Mouse (Mus musculus) thymus, adult 2 months (tissue): ENCODE measurements at regions not wholly inside any gene's neighbourhood (a gene's known extent, or its start where the extent isn't known, plus 50 kb on each side); places are given as distances from the start of the nearest gene placed in this dataset.

Experiments used
- DNase-seq: peaks from one replicate; pipeline ENCODE4 v3.0.0; 2021
- H3K27ac ChIP-seq: fragments of 200-500 bp; 2 replicates; pipeline ENCODE4 v1.5.1; 2012; ENCODE audit warnings: low read length, control low read depth; ENCODE audit not compliant: control insufficient read depth, insufficient read depth
- H3K27me3 ChIP-seq: fragments of 200-500 bp; 2 replicates; pipeline ENCODE4 v1.6.1; 2012; ENCODE audit warnings: mild to moderate bottlenecking, low read length, moderate library complexity, mixed read lengths; ENCODE audit not compliant: control insufficient read depth, insufficient read depth
- H3K36me3 ChIP-seq: fragments of 200-500 bp; 2 replicates; pipeline ENCODE4 v1.6.1; 2012; ENCODE audit warnings: mild to moderate bottlenecking, low read length, moderate library complexity; ENCODE audit not compliant: control insufficient read depth, insufficient read depth
- H3K4me1 ChIP-seq: fragments of 200-500 bp; replicated peaks from 2 replicates; pipeline ENCODE4 v1.6.1; 2012; ENCODE audit warnings: low read length; ENCODE audit not compliant: control insufficient read depth, insufficient read depth
- H3K4me3 ChIP-seq: fragments of 200-500 bp; 2 replicates; pipeline ENCODE4 v1.5.1; 2012; ENCODE audit warnings: mild to moderate bottlenecking, low read length, control low read depth, moderate library complexity; ENCODE audit not compliant: control insufficient read depth, insufficient read depth
- CTCF ChIP-seq: fragments of 200-500 bp; IDR thresholded peaks from 2 replicates; pipeline ENCODE4 v1.5.1; 2012; ENCODE audit warnings: mild to moderate bottlenecking, control low read depth, low read length, moderate library complexity, borderline replicate concordance; ENCODE audit not compliant: control insufficient read depth, poor library complexity, insufficient read depth; ENCODE audit errors: extremely low read depth
- POLR2A ChIP-seq: fragments of 200-500 bp; IDR thresholded peaks from 2 replicates; pipeline ENCODE4 v1.6.1; 2012; ENCODE audit warnings: mild to moderate bottlenecking, low read length, control low read depth, moderate library complexity; ENCODE audit not compliant: control insufficient read depth, poor library complexity, insufficient read depth; ENCODE audit errors: extremely low read depth
- WGBS: fragments of 180-500 bp; shearing (Covaris S2); methylation state at CpG from one replicate; pipeline ENCODE4 v1.1.7; 2018; 5-methylcytosine and 5-hydroxymethylcytosine counted together

GRCm38 (mm10) chr12:26903894-26904272 lies 434.9 kb downstream of the Cmpk2 start:
- TF ChIP-seq CTCF (no peak), POLR2A (no peak)
- WGBS = 45% methylated on average over 2 of the region's 2 CpGs

GRCm38 (mm10) chr12:26903073-26903893 lies 434.3 kb downstream of the Cmpk2 start:
- DNase-seq = no peak
- no peaks in the 10 kb centered on the region for H3K27me3 ChIP-seq
- WGBS = 47% methylated on average over 23 of the region's 23 CpGs

More at GRCm38 (mm10) chr12:26903894-26904272, 434.9 kb downstream of the Cmpk2 start:
- no peak overlapping the region for H3K27ac ChIP-seq
- H3K4me1 ChIP-seq = no peaks in the 10 kb centered on the region
- no peaks in the 10 kb centered on the region for H3K36me3 ChIP-seq
- no peak for DNase-seq
- no peaks in the 10 kb centered on the region for H3K27me3 ChIP-seq
- no peak overlapping the region for H3K4me3 ChIP-seq

DNA sequence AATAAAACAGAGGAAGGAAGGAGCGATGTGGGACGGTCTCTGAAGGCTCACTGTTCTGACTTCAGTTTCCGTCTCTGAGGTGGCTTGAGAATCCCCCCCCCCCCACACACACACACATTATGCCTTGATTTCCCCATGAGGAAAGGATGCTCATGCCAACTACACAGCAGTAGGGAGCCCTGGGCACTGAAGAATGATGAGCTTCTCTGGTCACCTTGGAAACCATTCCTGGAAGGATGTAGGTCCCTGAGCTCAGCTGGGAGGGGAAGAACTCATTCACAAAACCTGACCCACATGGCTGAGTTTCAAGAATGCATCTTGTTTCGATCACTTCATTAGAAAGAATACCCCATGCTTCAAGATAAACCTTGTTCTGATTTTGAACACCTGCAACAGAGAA lies 422.2 kb downstream of the Cmpk2 start:
- no peaks in the 10 kb centered on the region for H3K4me1 ChIP-seq
- H3K27ac ChIP-seq = no peak overlapping the region
- DNase-seq = no peak
- no peak overlapping the region for H3K4me3 ChIP-seq
- no peaks in the 10 kb centered on the region for H3K27me3 ChIP-seq
- H3K36me3 ChIP-seq = no peaks in the 10 kb centered on the region
- 72% methylated on average over 4 of the region's 4 CpGs for WGBS
- TF ChIP-seq POLR2A (no peak), CTCF (no peak)

More at GRCm38 (mm10) chr12:26903073-26903893, 434.3 kb downstream of the Cmpk2 start:
- no peak overlapping the region for H3K27ac ChIP-seq
- TF ChIP-seq CTCF (no peak), POLR2A (no peak)
- no peaks in the 10 kb centered on the region for H3K36me3 ChIP-seq
- H3K4me3 ChIP-seq = no peak overlapping the region
- no peaks in the 10 kb centered on the region for H3K4me1 ChIP-seq

DNA sequence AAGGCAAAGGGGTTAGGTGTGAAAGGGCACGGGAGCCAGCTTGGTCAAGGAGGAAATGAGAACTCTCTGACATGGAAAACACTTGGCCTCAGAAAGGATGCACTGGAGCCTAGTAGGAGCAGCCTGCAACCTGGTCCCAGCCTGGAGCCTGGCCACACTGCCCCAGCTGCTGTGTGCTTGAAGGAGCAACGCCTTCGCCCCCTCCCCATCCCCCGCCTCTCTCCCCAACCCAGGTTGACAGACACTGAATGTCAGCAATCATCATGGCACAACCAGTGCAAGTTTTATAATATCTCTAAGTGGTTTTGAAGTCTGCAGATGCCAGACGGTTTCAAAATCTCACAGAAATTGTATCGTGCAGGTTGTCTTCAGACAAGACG lies 417.6 kb downstream of the Cmpk2 start:
- Histone ChIP-seq H3K27me3 (no peaks in the 10 kb centered on the region), H3K4me1 (no peaks in the 10 kb centered on the region), H3K4me3 (no peak overlapping the region), H3K27ac (no peak overlapping the region), H3K36me3 (no peaks in the 10 kb centered on the region)
- no peak for DNase-seq
- WGBS = 83% methylated on average over 7 of the region's 7 CpGs
- TF ChIP-seq POLR2A = no peak
- TF ChIP-seq CTCF = no peak

DNA sequence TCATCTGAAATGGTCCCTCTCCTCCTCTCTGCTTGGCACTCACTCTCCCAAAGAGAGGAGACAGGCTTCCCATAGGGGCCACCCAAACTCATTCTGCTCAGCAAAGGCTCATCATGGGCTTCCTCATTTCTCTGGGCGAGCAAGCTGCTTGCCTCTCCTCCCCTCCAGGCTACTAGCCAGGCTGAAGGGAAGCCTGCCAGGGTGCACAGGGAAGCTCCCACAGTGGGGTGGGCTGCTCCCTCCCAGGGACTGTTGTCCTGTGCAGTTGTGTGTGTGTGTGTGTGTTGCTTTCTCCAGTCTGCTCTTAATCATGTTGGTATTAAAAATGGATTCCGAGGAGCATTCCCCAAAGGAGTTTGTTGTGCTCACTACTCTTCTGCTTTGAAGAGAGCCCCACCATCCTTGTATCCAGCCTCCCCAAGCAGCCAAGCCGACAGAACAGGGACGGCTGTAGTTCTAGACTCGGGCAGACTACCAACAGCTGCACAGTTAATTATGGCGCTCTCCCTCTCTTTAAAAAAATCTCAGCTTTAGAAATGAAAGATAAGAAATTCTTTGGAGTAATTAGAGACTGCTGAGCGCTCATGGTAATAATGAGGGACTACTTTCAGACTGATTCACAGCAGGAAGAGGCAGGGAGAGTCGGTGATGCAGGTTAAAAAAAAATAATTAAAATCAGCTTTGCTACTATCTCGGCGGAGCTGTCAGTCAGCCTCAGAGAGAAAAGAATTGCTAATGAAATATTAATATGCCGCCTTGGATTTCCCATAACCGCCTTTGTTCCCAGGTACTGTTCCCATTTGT lies 417.0 kb downstream of the Cmpk2 start:
- TF ChIP-seq POLR2A (no peak), CTCF (no peak)
- no peak overlapping the region for H3K4me3 ChIP-seq
- WGBS = 76% methylated on average over 12 of the region's 12 CpGs
- no peak overlapping the region for H3K27ac ChIP-seq
- H3K36me3 ChIP-seq = no peaks in the 10 kb centered on the region
- no peaks in the 10 kb centered on the region for H3K27me3 ChIP-seq
- H3K4me1 ChIP-seq = no peaks in the 10 kb centered on the region
- DNase-seq = no peak

- no peaks in the 10 kb centered on the region for H3K27me3 ChIP-seq
- H3K4me1 ChIP-seq = no peaks in the 10 kb centered on the region
- no peaks in the 10 kb centered on the region for H3K36me3 ChIP-seq
- WGBS = 85% methylated on average over 3 of the region's 3 CpGs
- no peak overlapping the region for H3K4me3 ChIP-seq
- DNase-seq = no peak
- TF ChIP-seq CTCF (no peak), POLR2A (no peak)
- H3K27ac ChIP-seq = no peak overlapping the region
Observed at GRCm38 (mm10) chr12:26885083-26885482, 416.1 kb downstream of the Cmpk2 start.
